Mouse (Mus musculus) layer of hippocampus, adult 8-10 months (tissue): ENCODE measurements around the gene Zfp710. TPM values are rescaled to one million over a fixed set of nuclear protein-coding genes. Genes with fewer than 3 reads are reported as not detected.
A peak's percentile ranks its signal among the peaks of the same experiment; 100 is the strongest.
"Not testable (repeated sequence)": the region's sequence is repeated elsewhere in the genome, so short reads cannot be mapped to it uniquely, and the experiment has no call there.

Experiments
- DNase-seq, 2 experiments: peaks; one replicate each; pipeline ENCODE4 v3.0.0; 2022; ENCODE audit warnings: low spot score in 2 of 2
- total RNA-seq, 4 experiments: library from RNA; stranded (reverse); gene quantifications; 2 replicates each; pipeline ENCODE4 v1.2.4; 2022

Zfp710 gene
- total RNA-seq: 10 to 100 TPM; 24.3 to 30.2 (median 26.0) TPM

GRCm38 (mm10) chr7:80024521-80025390 lies at the start of gene Zfp710:
Zfp710 (plus strand) TSS chr7:80024814.
- DNase-seq: peak; percentile 76 to 79

DNA sequence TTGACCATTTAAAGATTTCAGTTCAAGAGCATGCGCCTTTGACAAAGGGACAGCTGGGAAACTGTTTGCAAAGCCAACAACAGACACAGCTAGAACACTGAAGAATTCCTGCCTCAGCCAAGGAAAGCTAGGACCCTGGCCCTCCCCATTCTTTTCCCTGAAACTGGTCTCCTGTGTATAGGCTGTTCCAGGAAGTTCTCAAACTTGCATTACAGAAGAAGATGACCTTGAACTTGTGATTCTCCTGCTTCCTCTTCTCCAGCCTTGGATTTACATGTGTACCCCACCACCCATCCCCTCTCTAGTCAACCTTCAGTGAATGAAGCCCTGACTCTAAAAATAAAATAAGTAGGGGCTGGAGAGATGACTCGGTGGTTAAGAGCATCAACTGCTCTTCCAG lies 49.3 kb upstream of the Zfp710 start:
- DNase-seq: no peak

- DNase-seq: no peak
These were observed 37.9 kb upstream of the Zfp710 start for GRCm38 (mm10) chr7:79986717-79987116.

- DNase-seq: no peak
These were observed 36.9 kb upstream of the Zfp710 start for GRCm38 (mm10) chr7:79987745-79988144.

DNA sequence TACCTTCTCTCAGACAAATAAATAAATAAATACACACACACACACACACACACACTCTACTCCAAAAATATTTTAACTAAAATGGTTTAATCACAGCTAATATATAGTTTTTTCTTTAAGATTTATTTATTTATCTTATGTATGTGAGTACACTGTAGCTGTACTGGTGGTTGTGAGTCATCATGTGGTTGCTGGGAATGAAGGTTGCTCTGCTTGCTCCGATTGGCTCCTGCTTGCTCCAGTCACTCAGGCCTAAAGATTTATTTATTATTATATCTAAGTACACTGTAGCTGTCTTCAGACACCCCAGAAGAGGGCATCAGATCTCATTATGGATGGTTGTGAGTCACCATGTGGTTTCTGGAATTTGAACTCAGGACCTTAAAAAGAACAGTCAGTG lies 36.1 kb upstream of the Zfp710 start:
- not testable (repeated sequence) for DNase-seq

- peak; percentile 14 to 42 for DNase-seq
These were observed 30.1 kb upstream of the Zfp710 start for GRCm38 (mm10) chr7:79994476-79994875.

GRCm38 (mm10) chr7:79997761-79998160 lies 26.9 kb upstream of the Zfp710 start:
- no peak for DNase-seq

DNA sequence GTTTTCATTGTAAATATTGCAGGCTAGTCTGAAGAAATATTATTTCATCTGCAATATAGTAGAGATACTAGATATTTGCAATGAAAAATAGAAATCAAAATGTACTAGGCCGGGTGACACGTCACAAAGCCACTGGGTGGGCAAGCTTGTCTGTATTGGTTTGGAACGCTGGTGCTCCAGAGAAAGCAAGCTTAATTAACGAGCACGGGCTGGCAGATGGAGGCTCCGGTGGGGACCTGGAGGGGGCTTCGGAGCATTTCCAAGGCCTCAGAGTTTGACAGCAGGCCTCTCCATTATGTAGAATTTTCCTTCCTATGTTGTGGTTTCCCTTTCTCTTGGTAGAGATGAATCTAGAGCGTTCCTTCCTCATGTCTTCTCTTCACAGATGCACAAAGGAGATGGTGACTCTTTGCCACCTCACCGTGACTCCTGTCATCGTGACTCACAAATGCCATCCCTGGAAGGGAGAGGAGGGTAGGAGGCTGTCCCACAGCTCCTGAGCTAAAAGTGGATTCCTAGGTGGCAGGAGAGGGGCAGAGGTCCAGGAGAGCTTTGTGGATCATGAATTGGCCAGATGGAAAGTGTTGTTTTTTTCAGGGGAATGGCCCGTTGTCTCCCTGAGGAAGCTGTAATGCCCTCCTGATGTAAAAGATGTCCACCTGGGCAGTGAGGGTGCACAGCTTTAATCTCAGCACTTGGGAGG lies 22.1 kb upstream of the Zfp710 start:
- no peak for DNase-seq

GRCm38 (mm10) chr7:80004776-80005554 lies 19.6 kb upstream of the Zfp710 start:
- DNase-seq: no peak

GRCm38 (mm10) chr7:80010680-80011079 lies 13.9 kb upstream of the Zfp710 start:
- DNase-seq: no peak

GRCm38 (mm10) chr7:80011470-80011869 lies 13.1 kb upstream of the Zfp710 start:
- no peak for DNase-seq

DNA sequence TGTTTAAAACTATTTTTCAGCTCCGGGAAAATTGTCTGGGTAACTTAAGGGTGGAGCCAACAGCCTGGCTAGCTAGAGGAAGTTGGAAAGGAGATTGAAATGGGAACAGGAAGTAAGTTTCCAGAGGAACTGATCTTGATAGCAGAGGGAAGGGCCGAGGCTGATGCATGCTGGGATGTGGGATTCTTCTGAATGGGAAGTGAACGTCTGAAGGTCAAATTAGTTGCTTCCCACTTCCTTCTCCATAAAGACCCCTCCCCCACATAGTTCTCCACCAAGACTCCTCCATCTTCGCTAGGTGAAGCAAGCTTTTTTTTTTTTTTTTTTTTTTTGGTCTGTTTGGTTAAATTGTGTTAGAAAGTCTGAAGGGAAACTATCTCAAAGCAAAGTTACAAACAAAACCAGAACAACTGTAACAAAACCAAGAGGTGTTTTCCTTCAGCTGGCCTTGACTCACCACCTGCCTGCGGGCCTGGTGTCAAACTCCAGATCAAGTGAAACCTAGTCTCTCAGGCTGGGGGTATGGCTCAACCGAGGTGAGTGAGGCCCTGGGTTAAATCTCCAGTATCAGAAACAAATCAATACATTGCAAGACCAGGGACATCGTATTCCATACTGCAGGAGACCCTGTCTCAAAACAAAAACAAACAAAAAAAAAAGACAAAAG lies 10.6 kb upstream of the Zfp710 start:
- DNase-seq: no peak

DNA sequence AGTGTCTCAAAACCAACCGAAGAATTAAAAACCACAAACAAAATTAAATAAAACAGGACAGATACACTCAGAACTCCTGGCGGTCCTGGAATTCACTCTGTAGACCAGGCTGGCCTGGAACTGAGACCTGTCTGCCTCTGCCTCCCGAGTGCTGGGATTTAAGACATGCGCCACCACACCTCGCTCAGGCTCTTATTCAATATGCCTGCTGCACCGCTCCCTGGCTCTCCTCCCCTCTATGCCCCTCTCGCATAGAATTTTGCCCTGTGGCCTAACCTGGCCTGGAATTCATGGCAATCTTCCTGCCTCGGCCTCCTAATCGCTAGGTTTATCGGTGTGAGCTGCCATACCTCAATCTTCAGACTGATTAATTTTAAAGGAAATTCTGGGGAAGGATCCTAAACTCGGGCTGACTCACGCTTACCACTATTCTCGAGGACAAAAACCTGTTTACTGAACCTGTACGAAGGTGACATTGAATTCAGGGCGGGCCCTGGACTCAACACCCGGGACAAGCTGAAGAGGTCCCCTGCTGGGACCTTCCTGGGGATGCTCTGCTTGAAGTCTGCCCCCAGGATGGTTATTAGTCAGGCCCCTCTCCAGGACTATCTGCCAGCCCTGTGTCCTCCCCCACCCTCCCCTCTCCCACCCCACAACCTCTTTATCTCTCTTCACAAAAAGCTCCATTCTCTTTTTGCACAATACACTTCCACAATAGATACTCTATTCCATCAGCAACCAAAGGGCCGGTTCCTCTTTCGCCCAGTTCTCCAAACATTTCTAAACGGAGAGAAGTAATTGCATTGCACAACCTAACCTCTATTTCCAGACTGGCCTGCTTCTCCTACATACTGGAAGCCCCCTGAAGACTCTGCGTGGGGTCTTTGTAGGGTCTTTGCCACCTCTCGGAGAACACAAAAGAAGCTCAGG lies 9.5 kb upstream of the Zfp710 start:
- no peak for DNase-seq

DNA sequence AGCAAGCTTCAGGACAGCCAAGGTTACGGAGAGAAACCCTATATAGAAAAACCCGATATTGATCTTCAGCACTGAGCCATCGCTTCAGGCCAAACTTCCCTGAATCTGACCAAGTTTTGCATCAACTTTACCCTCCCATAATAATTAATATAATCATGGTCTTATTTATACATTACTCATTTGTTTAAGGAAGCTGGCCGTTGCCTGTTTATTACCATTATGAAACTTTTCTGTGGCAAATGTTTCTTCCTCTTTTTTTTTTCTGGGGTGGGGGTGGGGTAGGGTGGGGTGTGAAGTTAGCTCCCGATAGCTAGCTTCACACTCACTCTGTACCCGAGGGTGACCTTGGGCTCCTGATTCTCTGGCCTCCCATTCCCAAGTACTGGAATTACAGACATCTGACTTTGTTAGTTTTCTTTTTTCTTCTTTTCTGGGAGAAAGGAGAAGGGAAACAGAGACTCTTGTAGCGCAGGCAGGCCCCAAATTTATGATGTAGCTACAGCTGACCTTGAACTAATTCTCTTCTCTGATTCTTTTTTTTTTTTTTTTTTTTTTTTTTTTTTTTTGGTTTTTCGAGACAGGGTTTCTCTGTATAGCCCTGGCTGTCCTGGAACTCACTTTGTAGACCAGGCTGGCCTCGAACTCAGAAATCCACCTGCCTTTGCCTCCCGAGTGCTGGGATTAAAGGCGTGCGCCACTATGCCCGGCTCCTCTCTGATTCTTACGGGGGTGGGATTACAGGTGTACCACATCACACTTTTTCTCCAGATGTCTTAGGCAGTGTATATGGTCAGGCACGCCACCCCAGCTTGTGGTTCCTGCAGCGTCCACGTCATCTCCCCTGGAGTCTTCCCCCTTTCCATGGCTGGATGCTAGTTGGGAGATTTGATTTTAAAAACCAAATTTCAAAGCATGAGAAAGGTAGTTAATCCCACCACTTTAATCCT lies 5.8 kb upstream of the Zfp710 start:
- no peak for DNase-seq

DNA sequence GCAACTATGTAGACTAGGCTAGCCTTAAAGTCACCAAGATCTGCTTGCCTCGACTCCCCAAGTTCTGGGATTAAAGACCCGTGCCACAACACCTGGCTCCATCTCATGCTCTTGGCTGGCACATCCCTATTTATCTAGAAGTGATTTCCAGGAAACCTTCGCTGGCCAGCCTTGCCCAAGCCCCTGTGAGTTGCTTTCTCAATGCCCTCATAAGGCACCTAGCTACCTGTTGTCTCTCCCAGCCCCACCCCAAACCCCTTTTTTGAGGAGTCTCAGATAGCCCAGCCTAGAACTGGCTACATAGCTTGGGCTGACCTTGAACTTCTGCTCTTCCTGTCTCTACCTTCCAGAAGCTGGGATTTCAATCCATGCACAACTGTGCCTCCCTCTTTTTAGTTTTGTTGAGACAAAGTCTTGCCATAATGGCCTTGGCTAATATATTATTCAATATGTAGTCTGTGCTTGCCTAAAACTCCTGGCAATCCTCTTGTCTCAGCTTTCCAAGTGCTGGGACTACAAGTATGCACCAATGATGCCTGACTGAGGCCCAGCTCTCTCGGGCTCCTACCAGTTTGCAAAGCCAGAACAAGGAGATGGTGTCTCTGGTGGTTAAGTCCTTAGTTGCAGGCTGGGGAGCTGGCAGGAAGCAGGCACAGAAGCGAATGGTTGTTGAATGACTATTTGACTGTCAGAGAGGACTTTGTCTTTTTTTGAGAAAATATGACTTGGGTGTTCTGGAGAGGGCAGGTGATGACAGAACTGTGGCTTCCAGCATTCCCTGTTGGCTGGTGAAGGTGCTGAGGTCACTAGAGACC lies 786 bp upstream of the Zfp710 start:
- peak in 1 of 2 experiments; percentile 33 for DNase-seq

GRCm38 (mm10) chr7:80025391-80026117 lies 940 bp downstream of the Zfp710 start:
- DNase-seq: no peak
